Mouse (Mus musculus): ENCODE results near the gene Gabpb2.
A peak's percentile ranks its signal among the peaks of the same experiment; 100 is the strongest.
"Not testable (repeated sequence)": the region's sequence is repeated elsewhere in the genome, so short reads cannot be mapped to it uniquely, and the experiment has no call there.

The Gabpb2 gene

DNA sequence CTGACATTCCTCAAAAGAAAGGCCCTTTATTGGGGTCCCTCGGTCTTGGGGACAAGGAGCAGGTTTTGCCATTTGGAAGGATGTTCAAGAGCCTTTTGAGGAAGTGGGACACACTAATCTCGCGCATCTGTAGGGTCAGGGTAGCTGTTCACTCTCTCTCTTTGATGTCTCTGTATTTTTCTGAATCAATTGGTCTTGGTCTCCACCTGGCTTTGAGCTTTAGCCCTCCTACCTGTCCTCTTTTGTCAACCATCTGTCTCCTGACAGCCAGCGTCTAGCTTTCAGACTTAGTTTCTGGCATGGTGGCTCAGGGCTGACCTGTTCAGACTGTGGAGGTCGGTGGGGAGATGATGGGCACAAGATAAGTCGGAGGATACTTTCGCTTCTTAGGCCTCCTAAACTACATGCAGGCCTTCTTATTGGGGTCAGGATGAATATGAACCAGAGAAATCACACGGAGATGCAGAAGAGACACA lies 58.2 kb downstream of the Gabpb2 start:
- no peak for DNase-seq

DNA sequence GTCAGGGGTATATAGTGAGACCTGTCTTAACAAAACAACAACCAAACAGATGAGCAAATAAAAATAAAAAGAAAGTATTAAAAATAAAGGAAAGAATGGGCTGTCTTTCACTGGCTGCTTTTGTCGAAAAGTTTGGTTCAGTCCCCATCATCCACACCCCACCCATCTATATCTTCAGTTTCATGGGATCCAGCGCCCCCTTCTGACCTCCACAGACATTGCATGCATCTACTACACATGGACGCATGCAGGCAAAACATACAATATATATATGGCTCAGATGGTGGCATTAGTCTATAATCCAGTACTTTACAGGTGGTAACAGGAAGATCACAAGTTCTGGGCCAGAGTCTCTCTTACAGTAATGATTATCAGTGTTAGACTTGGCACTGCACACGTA lies 63.8 kb downstream of the Gabpb2 start:
- peak; percentile 54 for DNase-seq

DNA sequence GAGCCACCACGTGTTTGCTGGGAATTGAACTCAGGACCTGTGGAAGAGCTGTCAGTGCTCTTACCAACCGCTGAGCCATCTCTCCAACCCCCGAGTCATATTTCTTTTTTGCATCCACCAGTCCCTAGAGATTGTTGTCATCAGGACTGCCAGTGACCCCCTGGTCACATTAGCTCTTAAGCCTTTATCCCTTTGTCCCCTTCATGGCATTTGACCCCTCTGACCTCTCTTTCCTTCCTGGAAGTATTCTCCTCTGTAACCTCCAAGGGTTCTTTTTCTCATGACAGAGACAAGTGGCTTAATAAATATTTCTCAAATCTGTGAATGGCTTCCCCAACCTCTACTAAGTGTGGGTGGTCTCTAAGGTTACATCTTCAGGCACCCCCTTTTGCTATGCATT lies 69.8 kb downstream of the Gabpb2 start:
- DNase-seq = no peak

DNA sequence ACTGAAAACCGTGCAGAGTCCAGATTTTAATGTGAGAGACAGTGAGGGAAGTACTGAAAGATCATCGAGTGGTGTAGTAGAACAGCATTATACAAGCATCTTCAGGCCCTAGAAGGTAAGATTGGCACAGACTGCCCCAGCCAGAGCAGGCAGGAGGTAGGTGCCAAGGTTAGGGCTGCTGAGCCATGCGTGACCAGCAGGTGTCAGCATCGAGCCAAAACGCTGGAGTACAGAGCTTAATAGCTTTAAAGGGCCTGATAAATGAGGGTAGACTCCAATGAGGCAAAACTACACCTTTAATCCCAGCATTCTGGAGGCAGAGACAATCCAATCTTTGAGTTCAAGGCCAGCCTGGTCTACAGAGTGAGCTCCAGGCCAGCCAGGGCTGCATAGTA lies 75.1 kb downstream of the Gabpb2 start:
- peak; percentile 92 for DNase-seq

DNA sequence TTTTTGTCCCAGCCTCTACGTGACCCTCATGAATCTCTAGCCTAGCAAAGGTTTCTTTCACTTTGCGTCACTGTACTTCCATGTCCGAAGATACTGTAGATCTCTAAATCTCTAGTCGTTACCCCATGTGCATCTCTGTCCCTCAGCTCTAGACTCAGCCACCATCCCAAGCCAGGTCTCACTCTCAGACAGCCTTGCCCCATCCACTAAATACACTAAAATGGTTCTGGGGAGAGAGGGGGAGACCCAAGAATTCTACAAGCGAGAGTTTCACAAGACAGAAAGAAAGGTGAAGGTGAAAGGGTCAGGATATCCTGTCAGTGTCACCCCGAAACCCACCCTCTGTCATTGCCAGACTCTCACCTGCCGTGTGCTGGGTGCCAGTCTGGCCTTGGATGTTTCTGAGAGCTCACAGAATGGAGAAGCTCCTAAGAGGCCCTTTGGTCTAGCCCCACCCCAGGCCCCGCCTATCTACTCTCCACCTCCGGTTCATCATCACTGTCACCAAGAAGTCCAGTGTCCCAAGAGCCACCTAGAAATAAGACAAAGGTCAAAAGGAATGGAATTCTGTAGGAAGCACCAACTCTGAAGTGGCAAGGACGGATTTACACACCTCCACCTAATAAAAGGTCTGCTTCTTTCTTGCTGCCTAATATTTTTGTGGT lies 75.6 kb downstream of the Gabpb2 start, which contains the start of gene Tnfaip8l2:
Gene Tnfaip8l2 (minus strand): TSS at position 409 of the 665 bp plus-strand sequence.
- peak; percentile 49 for DNase-seq

DNA sequence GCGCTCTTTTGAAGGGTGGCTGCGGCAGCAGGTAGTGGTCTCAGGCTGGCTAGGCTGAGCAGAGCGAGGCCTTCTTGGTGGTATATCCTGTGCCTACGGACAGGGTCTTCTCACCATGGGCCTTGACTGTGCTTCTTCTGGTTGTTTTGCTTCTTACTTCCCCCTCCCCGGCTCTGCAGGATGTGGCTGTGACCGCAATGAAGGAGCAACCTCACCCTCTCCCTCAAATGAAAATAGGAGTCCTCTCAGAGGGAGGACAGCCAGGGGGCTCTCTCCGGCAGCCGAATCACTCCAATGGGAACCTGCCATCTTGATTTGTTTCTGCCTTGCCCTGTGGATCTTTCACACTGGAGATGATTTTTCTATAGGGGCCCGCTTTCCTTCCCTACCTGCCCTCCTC lies 76.2 kb downstream of the Gabpb2 start:
- no peak for DNase-seq

DNA sequence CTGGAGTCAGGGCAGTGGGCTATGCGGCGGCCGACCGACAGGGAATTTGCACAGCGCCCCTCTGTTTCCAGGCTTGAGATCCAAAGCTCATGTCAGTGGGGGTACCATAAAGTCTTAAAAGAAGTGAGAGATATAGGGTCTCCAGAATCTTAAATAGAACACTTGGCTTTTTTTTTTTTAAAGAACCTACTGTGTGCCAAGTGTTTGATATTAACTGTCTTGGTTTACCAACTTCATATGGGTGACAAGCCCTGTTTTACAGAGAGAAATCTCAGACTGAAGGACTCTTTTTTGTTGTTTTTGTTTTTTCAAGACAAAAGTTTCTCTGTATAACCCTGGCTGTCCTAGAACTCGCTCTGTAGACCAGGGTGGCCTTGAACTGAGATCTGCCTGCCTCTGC lies 76.9 kb downstream of the Gabpb2 start:
- DNase-seq = no peak

DNA sequence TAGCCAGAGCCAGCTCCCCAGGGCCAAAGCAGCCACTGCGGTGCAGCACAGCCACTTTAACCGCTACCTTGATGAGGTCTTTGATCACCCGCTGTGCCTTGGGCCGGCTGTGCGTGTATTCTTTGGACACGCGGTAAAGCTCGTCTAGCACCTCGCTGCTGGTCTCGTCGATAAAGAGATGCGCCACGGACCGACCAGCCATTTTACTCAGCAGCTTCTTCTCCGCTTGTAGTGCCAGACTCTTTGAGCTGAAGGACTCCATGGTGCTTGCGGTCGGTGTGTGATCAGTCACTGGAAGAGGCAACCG lies 77.5 kb downstream of the Gabpb2 start:
- DNase-seq = no peak

DNA sequence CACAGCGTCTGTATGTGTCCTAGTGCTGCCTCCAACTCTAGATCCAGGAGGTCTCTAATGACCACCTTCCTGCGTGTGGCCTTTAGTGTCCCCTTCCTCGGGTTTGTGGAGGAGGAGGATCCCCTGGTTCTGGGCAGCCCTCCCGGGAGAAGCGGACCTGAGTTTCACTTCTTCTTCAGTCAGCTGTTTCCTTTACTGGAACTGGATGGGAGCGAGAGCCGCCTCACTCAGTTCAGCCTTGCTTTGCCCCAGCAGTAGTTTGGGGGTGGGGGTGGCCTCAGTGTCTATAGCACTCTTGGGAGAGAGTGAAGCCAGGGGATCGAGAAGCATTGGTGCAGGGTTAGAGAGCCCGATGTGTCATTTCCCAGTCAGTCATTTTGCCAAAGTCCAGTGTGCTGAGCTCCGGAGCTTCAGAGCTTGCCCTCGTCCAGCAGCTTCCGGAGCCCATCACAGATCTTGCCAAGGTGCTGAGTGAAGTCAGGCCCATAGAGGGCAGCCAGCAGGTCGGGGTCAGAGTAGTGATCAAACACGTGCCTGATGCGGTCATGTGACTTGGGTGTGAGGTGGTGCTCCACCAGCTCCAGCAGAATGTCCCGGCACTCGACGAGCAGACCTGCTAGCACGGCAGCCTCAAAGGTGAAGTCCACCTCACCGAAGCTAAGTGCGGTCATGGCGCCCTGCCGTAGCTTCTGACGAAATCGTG lies 78.0 kb downstream of the Gabpb2 start:
- DNase-seq = no peak

DNA sequence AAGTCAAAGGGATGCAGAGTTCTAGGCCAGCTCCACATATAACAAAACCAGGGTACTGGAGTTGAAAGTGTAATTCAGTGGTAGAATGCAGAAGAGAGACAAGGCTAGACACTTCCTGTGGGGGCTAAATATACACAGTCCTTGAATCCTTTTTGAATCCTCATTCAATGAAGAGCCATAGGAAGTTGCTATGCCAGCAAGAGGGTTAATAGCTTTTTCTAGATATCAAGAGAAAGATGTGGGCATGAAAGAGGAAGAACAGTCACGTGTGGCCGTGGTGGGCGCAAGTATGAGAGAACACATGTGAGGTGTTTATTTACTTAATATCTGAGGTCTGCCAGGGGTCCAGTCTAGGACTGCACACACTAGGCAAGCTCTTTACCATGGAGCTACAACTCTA lies 81.4 kb downstream of the Gabpb2 start:
- DNase-seq = no peak

DNA sequence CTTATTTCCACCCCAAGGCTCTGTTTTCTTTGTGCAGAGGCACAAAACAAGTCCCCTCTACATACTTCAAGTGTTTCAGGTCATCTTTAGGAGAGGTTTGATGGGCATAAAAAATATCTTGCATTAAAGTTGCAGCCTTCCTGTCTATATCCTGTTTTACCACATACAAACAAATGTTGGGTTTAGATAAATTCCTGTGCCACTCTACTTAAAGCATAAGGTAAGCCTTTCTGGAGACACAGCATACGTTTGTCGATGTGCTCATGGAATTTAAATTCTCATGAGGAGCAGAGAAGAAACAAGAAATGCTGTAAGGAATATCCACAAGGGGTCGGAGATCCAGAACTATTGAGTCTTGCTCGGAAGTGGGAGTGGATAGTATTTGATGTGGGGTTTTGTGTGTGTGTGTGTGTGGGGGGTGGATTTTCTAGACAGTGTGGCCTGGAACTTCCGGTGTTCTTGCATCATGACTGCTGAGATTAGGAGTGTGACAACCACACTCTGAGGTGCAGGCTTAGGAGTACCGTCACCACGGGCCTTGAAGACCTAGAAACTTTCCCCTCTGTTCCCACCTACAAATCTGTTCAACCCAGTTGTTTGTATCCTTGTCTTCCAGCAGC lies 82.2 kb downstream of the Gabpb2 start:
- DNase-seq = no peak

DNA sequence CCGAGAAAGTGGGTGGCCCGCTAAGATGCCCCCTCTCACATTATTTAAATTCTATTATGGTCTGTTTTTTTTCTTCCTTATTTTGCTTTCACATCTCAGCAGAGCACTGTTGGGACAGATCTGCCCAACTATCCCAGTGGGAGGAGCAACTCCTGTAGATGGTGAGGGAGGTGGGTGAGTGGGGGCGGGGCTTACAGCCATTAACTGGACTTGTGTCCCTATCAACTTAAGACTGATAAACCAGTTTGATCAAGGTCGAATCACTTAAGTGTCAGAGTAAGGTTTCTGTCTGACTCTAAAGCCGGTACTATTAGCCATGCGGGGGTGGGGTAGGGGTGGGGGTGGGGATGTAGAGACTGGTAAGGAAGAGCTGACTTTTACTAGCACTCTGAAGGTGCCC lies 82.7 kb downstream of the Gabpb2 start:
- DNase-seq = peak; percentile 74

DNA sequence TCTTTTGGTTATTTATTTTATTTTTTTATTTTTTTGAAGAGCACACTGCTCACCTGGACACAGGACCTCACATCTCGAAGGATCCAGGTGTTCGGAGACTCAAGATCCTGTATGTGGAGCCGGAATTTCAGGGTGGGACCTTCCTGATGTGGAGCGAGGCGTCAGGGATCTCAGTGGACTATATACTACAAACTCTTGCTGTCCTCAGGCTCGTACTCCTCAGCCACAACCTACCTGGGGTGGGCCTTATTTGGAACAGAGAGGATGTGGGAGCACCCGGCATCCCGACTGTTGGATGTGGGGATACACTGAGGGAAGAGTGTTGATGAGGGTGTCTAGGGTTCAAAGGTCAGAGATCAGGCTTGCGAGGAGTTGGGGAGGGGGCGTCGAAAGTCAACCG lies 83.6 kb downstream of the Gabpb2 start:
- not testable (repeated sequence) for DNase-seq

DNA sequence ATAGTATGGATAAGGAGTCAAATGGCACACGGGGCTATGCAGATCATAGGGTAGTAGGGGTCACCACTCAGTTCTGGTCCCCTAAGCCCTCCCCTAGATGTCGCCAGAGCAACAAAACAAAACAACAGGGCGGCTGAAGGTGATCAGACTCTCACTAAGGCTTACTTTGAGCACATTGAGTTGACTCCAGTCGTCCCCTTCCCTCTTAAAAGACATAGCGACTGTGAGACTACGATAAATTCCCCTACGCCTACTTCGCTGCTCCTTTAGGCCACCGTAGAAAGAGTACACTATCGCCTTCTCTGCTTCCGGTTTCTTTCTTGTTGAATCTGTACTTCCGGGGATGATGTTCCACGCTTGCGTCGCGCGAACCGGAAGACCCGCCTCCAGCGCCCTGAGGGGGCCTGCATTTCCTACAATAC lies 84.0 kb downstream of the Gabpb2 start, which contains the start of the genes Scnm1 and Lysmd1:
Gene Scnm1 (minus strand): TSS at position 332 of the 422 bp plus-strand sequence.
Gene Lysmd1 (plus strand): TSS at position 409 of the 422 bp plus-strand sequence.
- peak; percentile 88 for DNase-seq

DNA sequence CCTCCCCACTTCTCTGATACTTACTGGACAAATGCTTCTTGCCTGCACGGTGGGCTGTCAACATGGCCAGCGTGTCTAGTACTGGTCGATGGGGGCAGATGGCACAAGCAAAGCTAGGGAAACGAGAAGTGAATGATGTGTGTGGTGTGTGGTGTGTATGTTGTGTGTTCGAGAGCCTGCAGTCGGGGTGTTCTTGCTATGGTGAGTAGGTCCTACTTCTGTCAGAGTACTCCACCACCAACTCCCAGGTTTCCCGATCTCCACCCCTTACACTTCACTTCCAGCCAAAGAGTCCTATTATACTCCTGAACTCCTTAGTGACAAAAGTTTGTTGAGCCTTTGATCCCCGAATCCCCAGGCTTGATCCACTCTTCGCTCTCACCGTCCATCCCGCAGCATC lies 84.5 kb downstream of the Gabpb2 start:
- no peak for DNase-seq

DNA sequence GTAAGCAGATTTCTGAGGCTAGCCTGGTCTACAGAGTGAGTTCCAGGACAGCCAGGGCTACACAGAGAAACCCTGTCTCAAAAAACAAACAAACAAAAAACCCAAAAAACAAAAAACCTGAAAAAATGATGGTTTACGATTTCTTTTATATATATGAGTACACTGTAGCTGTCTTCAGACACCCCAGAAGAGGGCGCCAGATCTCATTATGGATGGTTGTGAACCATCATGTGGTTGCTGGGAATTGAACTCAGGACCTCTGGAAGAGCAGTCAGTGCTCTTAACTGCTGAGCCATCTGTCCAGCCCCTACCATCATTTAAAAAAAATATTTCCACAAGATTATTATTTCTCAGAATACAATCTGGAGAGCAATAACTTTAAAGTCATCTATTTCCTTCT lies 85.3 kb downstream of the Gabpb2 start:
- DNase-seq = not testable (repeated sequence)

All from lung, postnatal 14 days (tissue).